In the genomic region with DNA sequence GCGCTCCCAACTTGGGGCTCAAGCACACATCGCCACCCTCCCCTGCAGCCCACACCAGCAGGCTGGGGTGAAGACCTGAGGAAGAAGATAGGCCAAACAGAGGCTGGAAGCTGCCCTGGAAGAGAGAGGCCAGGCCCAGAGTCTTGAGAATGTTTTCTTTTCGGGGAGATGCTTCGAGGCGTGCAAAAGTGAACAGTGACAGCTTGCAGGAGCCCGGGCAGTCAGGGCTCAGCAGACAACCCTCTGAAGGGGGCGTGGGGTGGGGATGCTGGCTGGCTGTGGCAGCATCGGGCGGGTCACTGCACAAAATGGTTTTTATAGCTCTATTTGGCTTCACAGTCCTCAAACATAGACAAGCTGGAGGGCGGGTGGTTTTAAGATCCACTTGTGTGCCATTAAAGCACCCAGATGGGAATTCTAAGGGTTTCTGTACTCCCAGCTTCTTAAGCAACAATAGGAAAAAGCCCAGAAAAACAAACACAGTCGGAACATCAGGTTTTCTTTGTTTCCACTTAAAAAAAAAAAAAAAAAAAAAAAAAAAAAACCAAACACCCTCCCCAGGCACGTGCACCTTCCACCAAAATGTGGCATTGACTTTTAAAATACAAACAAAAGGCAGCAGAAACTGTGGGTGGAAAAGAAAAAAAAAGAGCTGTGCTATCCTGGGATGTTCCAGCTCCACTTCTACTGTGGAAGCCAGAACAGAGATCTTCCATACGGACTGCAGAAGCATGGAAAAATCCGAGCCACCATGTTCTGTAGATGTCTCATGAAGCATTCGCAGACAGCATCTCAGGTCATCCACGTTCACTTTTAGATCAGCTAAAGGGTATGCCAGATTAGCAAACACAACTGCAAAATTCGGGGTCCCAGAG, we compare ENCODE assay signal across 8 mouse cellular contexts.
DNase-seq lines count a peak whose midpoint lies in the region; ATAC-seq and TF ChIP-seq lines count a peak whose summit lies in the region.

No protein-coding gene starts in this region.

- H3K4me2 ChIP-seq in hindbrain, postnatal 0 days (ENCODE audit: low read depth, low read length), result peak overlapping the region; percentile 23
- peak overlapping the region; percentile 15; the same call in 1 of the 2 replicates for H3K4me2 ChIP-seq in midbrain, embryonic 12.5 days (replicated peaks)

- H3K27ac ChIP-seq in heart, embryonic 10.5 days, result peak overlapping the region; percentile 69
- peak overlapping the region; percentile 42; the same call in 1 of the 2 replicates for H3K27ac ChIP-seq in hindbrain, postnatal 0 days
- no peak overlapping the region for H3K27ac ChIP-seq in midbrain, embryonic 12.5 days (replicated peaks)

- H3K27me3 ChIP-seq in heart, embryonic 10.5 days (ENCODE audit: insufficient read depth, poor library complexity, severe bottlenecking), result peaks cover 15% of the 10 kb centered on the region
- H3K27me3 ChIP-seq in hindbrain, postnatal 0 days (ENCODE audit: insufficient read depth, low read length), result no peaks in the 10 kb centered on the region
- peaks cover 34% of the 10 kb centered on the region for H3K27me3 ChIP-seq in midbrain, embryonic 12.5 days

- no peak for TF ChIP-seq CTCF in hindbrain, postnatal 0 days (IDR thresholded peaks at IDR 0.05; ENCODE audit: low read depth)

- intact Hi-C loops in left cerebral cortex, postnatal 10 days (cut with DNase I), result no loop called here

- 0 out of 2 replicates have a peak overlapping the region, but pooled peaks have one; percentile 25 for H3K9ac ChIP-seq in hindbrain, postnatal 0 days (replicated peaks; ENCODE audit: low read length)
- H3K9ac ChIP-seq in midbrain, embryonic 12.5 days (replicated peaks), result peak overlapping the region; percentile 28; the same call in 1 of the 2 replicates

- no peaks in the 10 kb centered on the region for H3K36me3 ChIP-seq in heart, embryonic 10.5 days
- H3K36me3 ChIP-seq in hindbrain, postnatal 0 days (ENCODE audit: insufficient read depth, low read length), result no peaks in the 10 kb centered on the region
- no peaks in the 10 kb centered on the region for H3K36me3 ChIP-seq in midbrain, embryonic 12.5 days

- 40% methylated on average over 17 of the region's 17 CpGs for WGBS in heart, embryonic 10.5 days
- WGBS in hindbrain, postnatal 0 days, result 48% methylated on average over 17 of the region's 17 CpGs
- 52% methylated on average over 17 of the region's 17 CpGs for WGBS in midbrain, embryonic 12.5 days

- peak overlapping the region; percentile 33 for H3K4me3 ChIP-seq in heart, embryonic 10.5 days
- no peak overlapping the region for H3K4me3 ChIP-seq in hindbrain, postnatal 0 days (ENCODE audit: low read length)
- no peak overlapping the region for H3K4me3 ChIP-seq in midbrain, embryonic 12.5 days

- no peak for DNase-seq in heart, embryonic 10.5 days (ENCODE audit: low spot score)
- DNase-seq in heart, adult 9 months (ENCODE audit: low spot score in 2 of 2), result no peak
- peak; percentile 61 for DNase-seq in brain, adult 2 months (ENCODE audit: low read depth, low spot score)
- DNase-seq in hindbrain, postnatal 0 days (ENCODE audit: low spot score), result peak; percentile 51
- no peak for DNase-seq in gastrocnemius, adult 8-10 months (ENCODE audit: low spot score in 2 of 2)
- no peak for DNase-seq in left cerebral cortex, postnatal 10 days (ENCODE audit: extremely low spot score in 1 of 2, low spot score in 2 of 2)
- DNase-seq in thymus, postnatal 0 days (ENCODE audit: low spot score), result no peak

- H3K9me3 ChIP-seq in heart, embryonic 10.5 days, result no peaks in the 10 kb centered on the region
- no peaks in the 10 kb centered on the region for H3K9me3 ChIP-seq in hindbrain, postnatal 0 days (ENCODE audit: low read length)
- H3K9me3 ChIP-seq in midbrain, embryonic 12.5 days, result no peaks in the 10 kb centered on the region

- peaks cover 26% of the 10 kb centered on the region for H3K4me1 ChIP-seq in heart, embryonic 10.5 days
- 0 out of 2 replicates have a peak, but pooled peaks cover 8% of the 10 kb centered on the region for H3K4me1 ChIP-seq in hindbrain, postnatal 0 days (ENCODE audit: insufficient read depth, low read length)
- peaks cover 7% of the 10 kb centered on the region for H3K4me1 ChIP-seq in midbrain, embryonic 12.5 days

- peak; percentile 49; the same call in 1 of the 2 replicates for ATAC-seq in hindbrain, postnatal 0 days
- no peak for ATAC-seq in midbrain, embryonic 12.5 days (ENCODE audit: low FRiP score, low read depth)

Comparison
In these comparisons a context has a peak if more than half of its experiments do, and no peak if none do; other contexts are left out.
1. DNase-seq: peak in brain, adult 2 months (single experiment) and hindbrain, postnatal 0 days (single experiment); none in heart, embryonic 10.5 days (single experiment), heart, adult 9 months (0 of 2), gastrocnemius, adult 8-10 months (0 of 2), left cerebral cortex, postnatal 10 days (0 of 2) and thymus, postnatal 0 days (single experiment).